Mouse (Mus musculus): ENCODE measurements around the gene Eid2b. TPM values are rescaled to one million over a fixed set of nuclear protein-coding genes. Genes with fewer than 3 reads are reported as not detected.

The Eid2b gene
- polyA plus RNA-seq, 1 experiment from 2014 or later, result 13.4 TPM

DNA sequence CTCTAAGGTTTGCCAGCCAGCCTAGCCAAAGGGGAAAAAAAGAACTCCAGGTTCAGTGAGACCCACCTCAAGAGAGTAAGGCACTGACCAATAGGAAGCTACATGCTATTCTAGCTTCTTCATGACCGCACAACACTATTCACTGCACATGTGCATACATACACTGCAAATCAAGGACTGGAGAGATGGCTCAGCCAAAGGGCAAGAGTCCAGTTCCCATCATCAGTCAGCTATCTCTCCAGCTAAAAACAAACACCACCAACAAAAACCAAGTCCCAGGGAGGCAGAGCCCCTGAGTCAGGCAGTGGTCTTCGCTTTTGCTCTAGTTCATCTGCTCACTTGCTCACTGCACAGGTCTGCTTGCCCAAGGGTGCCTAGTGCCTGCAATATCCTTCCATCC is 50.7 kb downstream of the Eid2b start:
- no peak overlapping the region for H3K27ac ChIP-seq (replicated peaks; ENCODE audit: low read depth, low read length)
- 93% methylated on average over 2 of the region's 2 CpGs for WGBS
- H3K9ac ChIP-seq (ENCODE audit: low read depth, low read length), result no peak overlapping the region
- H3K36me3 ChIP-seq (ENCODE audit: control insufficient read depth, insufficient read depth, low read length), result peaks cover 78% of the 10 kb centered on the region
- no peak for ATAC-seq (ENCODE audit: low read depth)
- no peaks in the 10 kb centered on the region for H3K9me3 ChIP-seq (ENCODE audit: control insufficient read depth, low read length)
- H3K27me3 ChIP-seq (replicated peaks; ENCODE audit: control insufficient read depth, insufficient read depth, low read length), result no peaks in the 10 kb centered on the region
- H3K4me3 ChIP-seq (ENCODE audit: low read depth, low read length), result no peak overlapping the region
- H3K4me1 ChIP-seq (ENCODE audit: control insufficient read depth, insufficient read depth, low read length), result no peaks in the 10 kb centered on the region
- DNase-seq (ENCODE audit: low spot score), result no peak
- no peak overlapping the region for H3K4me2 ChIP-seq (ENCODE audit: low read depth, low read length)

Other genes with a start within 250 kb of the Eid2b start
- 247 and 269 TPM in 2 replicates for gene Psmc4, start 227.6 kb upstream of the Eid2b start, polyA plus RNA-seq (2014; fragmentation: Nextera tagmentation; extraction: Ambion mirVana)
- 0.34 and 0.58 TPM in 2 replicates for gene Fcgbp, start 206.5 kb upstream of the Eid2b start, polyA plus RNA-seq (2014; fragmentation: Nextera tagmentation; extraction: Ambion mirVana)
- 0.01 TPM in 1 of 2 replicates, not detected in the other for gene 9530053A07Rik, start 148.3 kb upstream of the Eid2b start, polyA plus RNA-seq (2014; fragmentation: Nextera tagmentation; extraction: Ambion mirVana)
- 42.4 and 46.5 TPM in 2 replicates for gene Fbl, start 108.0 kb upstream of the Eid2b start, polyA plus RNA-seq (2014; fragmentation: Nextera tagmentation; extraction: Ambion mirVana)
- gene Dyrk1b, start 98.3 kb upstream of the Eid2b start, polyA plus RNA-seq (2014; fragmentation: Nextera tagmentation; extraction: Ambion mirVana), result 12.2 and 13.5 TPM in 2 replicates
- 4.9 and 6.3 TPM in 2 replicates for gene Eid2, start 9.9 kb upstream of the Eid2b start, polyA plus RNA-seq (2014; fragmentation: Nextera tagmentation; extraction: Ambion mirVana)
- gene Selenov, start 13.4 kb downstream of the Eid2b start, polyA plus RNA-seq (2014; fragmentation: Nextera tagmentation; extraction: Ambion mirVana), result 0.42 TPM in 1 of 2 replicates, not detected in the other
- 0.90 and 2.1 TPM in 2 replicates for gene Dll3, start 24.5 kb downstream of the Eid2b start, polyA plus RNA-seq (2014; fragmentation: Nextera tagmentation; extraction: Ambion mirVana)
- gene Timm50, start 34.3 kb downstream of the Eid2b start, polyA plus RNA-seq (2014; fragmentation: Nextera tagmentation; extraction: Ambion mirVana), result 124 and 134 TPM in 2 replicates
- gene Supt5, start 61.0 kb downstream of the Eid2b start, polyA plus RNA-seq (2014; fragmentation: Nextera tagmentation; extraction: Ambion mirVana), result 70.5 and 82.3 TPM in 2 replicates
- gene Rps16, start 72.9 kb downstream of the Eid2b start, polyA plus RNA-seq (2014; fragmentation: Nextera tagmentation; extraction: Ambion mirVana), result 1,196 and 1,252 TPM in 2 replicates
- gene Plekhg2, start 94.9 kb downstream of the Eid2b start, polyA plus RNA-seq (2014; fragmentation: Nextera tagmentation; extraction: Ambion mirVana), result 41.1 and 51.3 TPM in 2 replicates
- gene Zfp36, start 102.5 kb downstream of the Eid2b start, polyA plus RNA-seq (2014; fragmentation: Nextera tagmentation; extraction: Ambion mirVana), result 13.5 and 14.4 TPM in 2 replicates
- 44.1 and 48.2 TPM in 2 replicates for gene Med29, start 115.0 kb downstream of the Eid2b start, polyA plus RNA-seq (2014; fragmentation: Nextera tagmentation; extraction: Ambion mirVana)
- gene Paf1, start 115.2 kb downstream of the Eid2b start, polyA plus RNA-seq (2014; fragmentation: Nextera tagmentation; extraction: Ambion mirVana), result 52.1 and 54.1 TPM in 2 replicates
- gene Gmfg, start 159.7 kb downstream of the Eid2b start, polyA plus RNA-seq (2014; fragmentation: Nextera tagmentation; extraction: Ambion mirVana), result 14.7 and 20.4 TPM in 2 replicates
- gene Lrfn1, start 174.2 kb downstream of the Eid2b start, polyA plus RNA-seq (2014; fragmentation: Nextera tagmentation; extraction: Ambion mirVana), result 4.0 and 6.7 TPM in 2 replicates
- not detected in 2 replicates for gene Ifnl2, start 232.7 kb downstream of the Eid2b start, polyA plus RNA-seq (2014; fragmentation: Nextera tagmentation; extraction: Ambion mirVana)
- not detected in 2 replicates for gene Ifnl3, start 245.1 kb downstream of the Eid2b start, polyA plus RNA-seq (2014; fragmentation: Nextera tagmentation; extraction: Ambion mirVana)